Mouse (Mus musculus): ENCODE results near the gene Fgfr1op2. TPM values are rescaled to one million over a fixed set of nuclear protein-coding genes. Genes with fewer than 3 reads are reported as not detected.

Fgfr1op2 gene
- polyA plus RNA-seq, 1 experiment, result 11.5 TPM

GRCm38 (mm10) chr6:146642276-146643183 lies 65.5 kb downstream of the Fgfr1op2 start, which contains the start of the genes Med21 and Tm7sf3:
Gene Med21 (plus strand): TSS chr6:146642547.
Gene Tm7sf3 (minus strand): TSS chr6:146642824.
- H3K4me1 ChIP-seq (ENCODE audit: control insufficient read depth), result peaks cover 51% of the 10 kb centered on the region
- TF ChIP-seq TAL1 (IDR thresholded peaks at IDR 0.05; ENCODE audit: low read length) (no peak), GATA1 (IDR thresholded peaks at IDR 0.05; ENCODE audit: low read length) (no peak)
- no peaks in the 10 kb centered on the region for H3K9me3 ChIP-seq (ENCODE audit: control insufficient read depth, low read length)
- H3K36me3 ChIP-seq (ENCODE audit: control insufficient read depth), result peaks cover 4% of the 10 kb centered on the region
- peak within 1 kb of the TSS; percentile 73 for H3K4me3 ChIP-seq (replicated peaks)
- no peaks in the 10 kb centered on the region for H3K27me3 ChIP-seq (ENCODE audit: control insufficient read depth)

DNA sequence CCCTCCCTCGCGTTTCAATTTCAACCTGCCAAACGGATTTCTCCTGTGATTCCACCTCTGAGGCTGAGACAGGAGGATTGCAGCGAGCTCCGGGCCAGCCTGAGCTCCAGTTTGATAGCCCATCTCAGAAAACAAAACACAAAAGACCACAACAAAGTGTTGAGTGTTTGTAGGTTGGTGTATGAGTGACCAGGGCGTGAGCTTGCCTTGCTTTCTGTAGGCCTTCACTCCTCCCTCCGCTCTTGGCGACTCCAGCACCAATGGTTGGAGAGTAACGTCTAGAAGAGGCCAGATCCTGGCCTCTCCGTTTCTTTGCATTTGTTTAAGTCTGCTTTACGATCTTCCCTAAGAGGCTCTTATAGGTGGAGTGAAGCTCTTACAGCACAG lies 66.2 kb downstream of the Fgfr1op2 start:
- no peaks in the 10 kb centered on the region for H3K27me3 ChIP-seq (ENCODE audit: control insufficient read depth)
- H3K4me3 ChIP-seq (replicated peaks), result peak overlapping the region; percentile 73
- peaks cover 4% of the 10 kb centered on the region for H3K36me3 ChIP-seq (ENCODE audit: control insufficient read depth)
- TF ChIP-seq TAL1 (IDR thresholded peaks at IDR 0.05; ENCODE audit: low read length) (no peak), GATA1 (IDR thresholded peaks at IDR 0.05; ENCODE audit: low read length) (no peak)
- H3K4me1 ChIP-seq (ENCODE audit: control insufficient read depth), result peaks cover 51% of the 10 kb centered on the region
- H3K9me3 ChIP-seq (ENCODE audit: control insufficient read depth, low read length), result no peaks in the 10 kb centered on the region

Other genes with a start within 250 kb of the Fgfr1op2 start
- gene Itpr2, start 75.0 kb upstream of the Fgfr1op2 start, polyA plus RNA-seq (2012), result 0.14 and 0.17 TPM in 2 replicates
- gene Ints13, start 632 bp downstream of the Fgfr1op2 start, polyA plus RNA-seq (2012), result 3.6 and 4.0 TPM in 2 replicates
- gene Med21, start 65.3 kb downstream of the Fgfr1op2 start, polyA plus RNA-seq (2012), result 0.14 and 0.41 TPM in 2 replicates
- 0.41 and 0.97 TPM in 2 replicates for gene Tm7sf3, start 65.6 kb downstream of the Fgfr1op2 start, polyA plus RNA-seq (2012)
- gene Stk38l, start 147.8 kb downstream of the Fgfr1op2 start, polyA plus RNA-seq (2012), result 0.07 and 0.09 TPM in 2 replicates
- not detected in 2 replicates for gene Arntl2, start 218.9 kb downstream of the Fgfr1op2 start, polyA plus RNA-seq (2012)